In genomic region chr1:104174333-104174732, GRCm38 (mm10) we compare ENCODE assay signal across 26 mouse cellular contexts.
DNase-seq lines count a peak whose midpoint lies in the region; ATAC-seq and TF ChIP-seq lines count a peak whose summit lies in the region.
"Had no signal": no experiment of that assay in that cellular context is flagged by ENCODE, and none has a peak within 500 bp of the region (broad histone marks: within the 10 kb centered on the region; RNA-seq: fewer than 3 reads in every experiment).

No protein-coding gene starts in this region.

- no peak overlapping the region for H3K4me3 ChIP-seq in kidney, embryonic 14.5 days (ENCODE audit: low read length)
- H3K4me3 ChIP-seq in kidney, postnatal 0 days (replicated peaks; ENCODE audit: low read depth, low read length): no peak overlapping the region
- H3K4me3 ChIP-seq in forebrain, embryonic 16.5 days (replicated peaks; ENCODE audit: low read length): no peak overlapping the region
- H3K4me3 ChIP-seq: forebrain, embryonic 10.5 days; forebrain, embryonic 13.5 days; gastrocnemius, adult 2 months; heart, embryonic 12.5 days; heart, embryonic 15.5 days; hindbrain, embryonic 10.5 days; hindbrain, embryonic 13.5 days had no signal

- POLR2A ChIA-PET in Patski (lab: Charles Lee): no interaction called here

- CTCF ChIA-PET in Patski (lab: Charles Lee): interaction anchor here (0.9 kb wide), 1 partner anchor 15 kb away, joined by 3 read pairs; no protein-coding TSS in a partner anchor

- no peak overlapping the region for H3K4me2 ChIP-seq in kidney, embryonic 14.5 days (replicated peaks; ENCODE audit: low read depth, low read length)
- no peak overlapping the region for H3K4me2 ChIP-seq in kidney, postnatal 0 days (ENCODE audit: low read length)
- no peak overlapping the region for H3K4me2 ChIP-seq in forebrain, embryonic 16.5 days (ENCODE audit: low read length)
- H3K4me2 ChIP-seq: forebrain, embryonic 13.5 days; heart, embryonic 12.5 days; heart, embryonic 15.5 days; hindbrain, embryonic 13.5 days had no signal

- no peaks in the 10 kb centered on the region for H3K27me3 ChIP-seq in Patski
- no peaks in the 10 kb centered on the region for H3K27me3 ChIP-seq in kidney, embryonic 14.5 days (ENCODE audit: control insufficient read depth, insufficient read depth, low read length)
- H3K27me3 ChIP-seq in kidney, postnatal 0 days (ENCODE audit: insufficient read depth, low read length): no peaks in the 10 kb centered on the region
- H3K27me3 ChIP-seq in forebrain, embryonic 16.5 days (replicated peaks; ENCODE audit: control insufficient read depth, insufficient read depth, low read length): no peaks in the 10 kb centered on the region
- H3K27me3 ChIP-seq: forebrain, embryonic 13.5 days; heart, embryonic 12.5 days; heart, embryonic 15.5 days; hindbrain, embryonic 13.5 days had no signal

- H3K27ac ChIP-seq in kidney, embryonic 14.5 days (ENCODE audit: low read depth, low read length): no peak overlapping the region
- no peak overlapping the region for H3K27ac ChIP-seq in kidney, postnatal 0 days
- no peak overlapping the region for H3K27ac ChIP-seq in forebrain, embryonic 16.5 days (ENCODE audit: low read length)
- H3K27ac ChIP-seq: forebrain, embryonic 10.5 days; forebrain, embryonic 13.5 days; gastrocnemius, adult 2 months; heart, embryonic 15.5 days; hindbrain, embryonic 10.5 days; hindbrain, embryonic 13.5 days had no signal

- H3K36me3 ChIP-seq in kidney, embryonic 14.5 days (ENCODE audit: control insufficient read depth, insufficient read depth, low read length): no peaks in the 10 kb centered on the region
- H3K36me3 ChIP-seq in kidney, postnatal 0 days (ENCODE audit: insufficient read depth, low read length): no peaks in the 10 kb centered on the region
- no peaks in the 10 kb centered on the region for H3K36me3 ChIP-seq in forebrain, embryonic 16.5 days (ENCODE audit: control insufficient read depth, insufficient read depth)
- H3K36me3 ChIP-seq: forebrain, embryonic 10.5 days; heart, embryonic 12.5 days; heart, embryonic 15.5 days; hindbrain, embryonic 10.5 days; hindbrain, embryonic 13.5 days had no signal

- in situ Hi-C loops in Patski (cut with MboI; ENCODE audit: low pct_unique_long_range_greater_than_20kb): no loop called here

- no peaks in the 10 kb centered on the region for H3K9me3 ChIP-seq in kidney, embryonic 14.5 days (ENCODE audit: control insufficient read depth, low read length)
- H3K9me3 ChIP-seq in kidney, postnatal 0 days (replicated peaks; ENCODE audit: low read length): no peaks in the 10 kb centered on the region
- no peaks in the 10 kb centered on the region for H3K9me3 ChIP-seq in forebrain, embryonic 16.5 days (ENCODE audit: control insufficient read depth, low read length)
- H3K9me3 ChIP-seq: forebrain, embryonic 10.5 days; forebrain, embryonic 13.5 days; heart, embryonic 12.5 days; heart, embryonic 15.5 days; hindbrain, embryonic 10.5 days; hindbrain, embryonic 13.5 days had no signal

- ATAC-seq in Patski: peak; percentile 51
- peak; percentile 49; the same call in 1 of the 2 replicates for ATAC-seq in kidney, embryonic 14.5 days (ENCODE audit: low FRiP score, low TSS enrichment)
- ATAC-seq in kidney, postnatal 0 days (replicated peaks; ENCODE audit: low FRiP score, low read depth): no peak; the same call in 1 of the 2 replicates
- ATAC-seq in megakaryocyte-erythroid progenitor cell, adult 5-6 weeks (replicated peaks; ENCODE audit: low FRiP score, low TSS enrichment, poor library complexity, severe bottlenecking): no peak
- no peak for ATAC-seq in forebrain, embryonic 16.5 days
- ATAC-seq: CD4-positive, CD25-positive, alpha-beta regulatory T cell, adult 4 months; forebrain, embryonic 13.5 days; forebrain, postnatal 0 days had no signal

- no peak for TF ChIP-seq CTCF in Patski (IDR thresholded peaks at IDR 0.05)
- no peak for TF ChIP-seq CTCF in kidney, postnatal 0 days (IDR thresholded peaks at IDR 0.05; ENCODE audit: low read depth)

- WGBS in kidney, embryonic 14.5 days: 64% methylated on average over 3 of the region's 3 CpGs
- WGBS in kidney, postnatal 0 days: 61% methylated on average over 3 of the region's 3 CpGs
- 89% methylated on average over 3 of the region's 3 CpGs for WGBS in forebrain, embryonic 16.5 days

- no peaks in the 10 kb centered on the region for H3K4me1 ChIP-seq in kidney, embryonic 14.5 days (ENCODE audit: control insufficient read depth, insufficient read depth, low read length)
- no peaks in the 10 kb centered on the region for H3K4me1 ChIP-seq in kidney, postnatal 0 days (replicated peaks; ENCODE audit: insufficient read depth, low read length)
- no peaks in the 10 kb centered on the region for H3K4me1 ChIP-seq in forebrain, embryonic 16.5 days (replicated peaks; ENCODE audit: control insufficient read depth, insufficient read depth, low read length)
- H3K4me1 ChIP-seq: forebrain, embryonic 10.5 days; forebrain, embryonic 13.5 days; heart, embryonic 12.5 days; heart, embryonic 15.5 days; hindbrain, embryonic 10.5 days; hindbrain, embryonic 13.5 days had no signal

- H3K9ac ChIP-seq in kidney, embryonic 14.5 days (ENCODE audit: low read depth, low read length): no peak overlapping the region
- H3K9ac ChIP-seq in kidney, postnatal 0 days (ENCODE audit: low read depth, low read length): no peak overlapping the region
- no peak overlapping the region for H3K9ac ChIP-seq in forebrain, embryonic 16.5 days (replicated peaks; ENCODE audit: low read depth, low read length)
- H3K9ac ChIP-seq: forebrain, embryonic 13.5 days; forebrain, postnatal 0 days; heart, embryonic 12.5 days; heart, embryonic 15.5 days; hindbrain, embryonic 13.5 days had no signal

- peak; percentile 15 to 45 for DNase-seq in kidney, adult 8-10 months
- DNase-seq in kidney, postnatal 25 days: no peak
- no peak for DNase-seq in Patski (ENCODE audit: low read depth, low spot score)
- DNase-seq in kidney, postnatal 0 days (ENCODE audit: low spot score): peak; percentile 1
- no peak for DNase-seq in layer of hippocampus, adult 18-20 months (ENCODE audit: low spot score in 2 of 2)
- DNase-seq: adrenal gland, postnatal 10 days; adrenal gland, postnatal 36 days; cerebellum, adult 18-20 months; cerebellum, adult 9-10 months; cerebellum, postnatal 14 days; forebrain, postnatal 0 days; gastrocnemius, adult 2 months; gastrocnemius, postnatal 14 days; heart, adult 11 months; heart, postnatal 10 days; heart, postnatal 36 days had no signal

Comparison
In these comparisons a context has a peak if more than half of its experiments do, and no peak if none do; other contexts are left out.
1. DNase-seq: peak in kidney, adult 8-10 months (2 of 2) and kidney, postnatal 0 days (single experiment); none in kidney, postnatal 25 days (0 of 2), Patski (single experiment) and layer of hippocampus, adult 18-20 months (0 of 2).
2. ATAC-seq: peak in Patski (single experiment) and kidney, embryonic 14.5 days (single experiment); none in kidney, postnatal 0 days (single experiment), megakaryocyte-erythroid progenitor cell, adult 5-6 weeks (single experiment) and forebrain, embryonic 16.5 days (single experiment).